Mouse (Mus musculus) heart, embryonic 12.5 days (tissue): Measurements from ENCODE around the gene Kcnq1. TPM values are rescaled to one million over a fixed set of nuclear protein-coding genes. Genes with fewer than 3 reads are reported as not detected.

Experiments
- ATAC-seq: fragments of 200-750 bp; cut with Nextera tagmentation; 2 replicates; pipeline ENCODE4 v1.8.0; 2017; ENCODE audit warnings: moderate TSS enrichment, moderate library complexity; ENCODE audit not compliant: insufficient number of reproducible peaks, low FRiP score
- H3K27ac ChIP-seq: fragments of 300-500 bp; sonication (generic); 2 replicates; pipeline ENCODE4 v1.5.1; 2016; ENCODE audit warnings: mild to moderate bottlenecking, moderate library complexity; ENCODE audit not compliant: poor library complexity, severe bottlenecking
- H3K27me3 ChIP-seq: fragments of 300-500 bp; sonication (generic); replicated peaks from 2 replicates; pipeline ENCODE4 v1.6.1; 2016; ENCODE audit warnings: mild to moderate bottlenecking, moderate library complexity
- H3K36me3 ChIP-seq: fragments of 300-500 bp; sonication (generic); 2 replicates; pipeline ENCODE4 v1.6.1; 2016; ENCODE audit warnings: mild to moderate bottlenecking, moderate library complexity
- H3K4me1 ChIP-seq: fragments of 300-500 bp; sonication (generic); replicated peaks from 2 replicates; pipeline ENCODE4 v1.6.1; 2016; ENCODE audit warnings: mild to moderate bottlenecking
- H3K4me2 ChIP-seq: fragments of 300-500 bp; sonication (generic); 2 replicates; pipeline ENCODE4 v1.6.1; 2016; ENCODE audit warnings: mild to moderate bottlenecking, moderate library complexity
- H3K4me3 ChIP-seq: fragments of 300-500 bp; sonication (generic); 2 replicates; pipeline ENCODE4 v1.5.1; 2016; ENCODE audit warnings: mild to moderate bottlenecking
- H3K9ac ChIP-seq: fragments of 300-500 bp; sonication (generic); 2 replicates; pipeline ENCODE4 v1.6.1; 2016; ENCODE audit warnings: mild to moderate bottlenecking, moderate library complexity
- H3K9me3 ChIP-seq: fragments of 300-500 bp; sonication (generic); replicated peaks from 2 replicates; pipeline ENCODE4 v1.6.1; 2016; ENCODE audit warnings: mild to moderate bottlenecking, moderate library complexity
- WGBS: fragments of 180-500 bp; shearing (Covaris S2); methylation state at CpG from one replicate; pipeline ENCODE4 v1.1.7; 2016; 5-methylcytosine and 5-hydroxymethylcytosine counted together
- polyA plus RNA-seq: library from polyadenylated mRNA; unstranded; fragments of >200 nt; fragmentation: Nextera tagmentation; extraction: Ambion mirVana; gene quantifications from 2 replicates; pipeline ENCODE4 v1.2.1, GENCODE M21; 2016

The Kcnq1 gene
- polyA plus RNA-seq, 1 experiment from 2014 or later, result 12.9 TPM

DNA sequence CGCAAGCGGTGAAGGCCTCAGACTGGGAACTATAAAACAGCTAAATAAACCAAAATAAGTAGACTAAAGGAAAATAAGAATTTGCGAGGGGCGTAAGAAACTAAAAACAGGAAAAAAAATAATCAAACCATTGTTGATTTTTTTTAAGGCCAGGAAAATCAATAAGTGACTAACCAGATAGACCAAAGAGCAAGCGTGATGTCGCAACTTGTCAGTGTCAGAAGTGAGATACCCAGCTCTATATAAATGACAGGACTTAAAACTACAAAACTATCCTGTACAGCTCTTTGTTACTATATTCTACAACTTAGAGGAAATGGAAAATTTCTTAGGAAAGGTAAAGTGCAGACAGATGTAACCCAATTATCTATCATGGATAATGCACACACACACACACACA lies 97.7 kb downstream of the Kcnq1 start:
- WGBS, result 89% methylated on average over 6 of the region's 6 CpGs
- no peak for ATAC-seq
- no peaks in the 10 kb centered on the region for H3K9me3 ChIP-seq
- H3K4me3 ChIP-seq, result no peak overlapping the region
- no peak overlapping the region for H3K9ac ChIP-seq
- H3K4me2 ChIP-seq, result no peak overlapping the region
- no peak overlapping the region for H3K27ac ChIP-seq
- no peaks in the 10 kb centered on the region for H3K27me3 ChIP-seq
- H3K36me3 ChIP-seq, result peaks cover 6% of the 10 kb centered on the region; the same call in 1 of the 2 replicates
- peaks cover 4% of the 10 kb centered on the region; the same call in 1 of the 2 replicates for H3K4me1 ChIP-seq

DNA sequence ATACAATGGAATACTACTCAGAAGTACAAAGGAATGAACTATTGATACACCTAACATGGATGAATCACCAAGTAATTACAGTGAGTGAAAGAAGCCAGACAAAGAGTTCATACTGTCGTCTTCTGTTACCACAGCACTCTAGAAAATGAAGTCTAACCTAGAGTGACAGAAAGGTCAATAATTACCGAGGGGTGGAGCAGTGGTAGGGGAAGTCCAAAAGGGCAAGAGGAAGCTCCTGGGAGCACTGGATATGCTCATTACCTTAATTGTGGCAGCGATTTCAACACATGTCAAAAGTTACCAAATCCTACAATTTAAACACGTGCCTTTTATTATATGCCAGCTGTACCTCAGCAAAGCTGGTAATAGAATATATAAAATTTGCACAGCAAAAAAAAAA lies 100.9 kb downstream of the Kcnq1 start:
- Histone ChIP-seq H3K9ac (no peak overlapping the region), H3K36me3 (peaks cover 2% of the 10 kb centered on the region; the same call in 1 of the 2 replicates), H3K4me1 (0 out of 2 replicates have a peak, but pooled peaks cover 4% of the 10 kb centered on the region), H3K9me3 (no peaks in the 10 kb centered on the region), H3K4me3 (no peak overlapping the region), H3K4me2 (no peak overlapping the region), H3K27ac (no peak overlapping the region), H3K27me3 (no peaks in the 10 kb centered on the region)
- 66% methylated on average over 4 of the region's 4 CpGs for WGBS
- no peak for ATAC-seq

DNA sequence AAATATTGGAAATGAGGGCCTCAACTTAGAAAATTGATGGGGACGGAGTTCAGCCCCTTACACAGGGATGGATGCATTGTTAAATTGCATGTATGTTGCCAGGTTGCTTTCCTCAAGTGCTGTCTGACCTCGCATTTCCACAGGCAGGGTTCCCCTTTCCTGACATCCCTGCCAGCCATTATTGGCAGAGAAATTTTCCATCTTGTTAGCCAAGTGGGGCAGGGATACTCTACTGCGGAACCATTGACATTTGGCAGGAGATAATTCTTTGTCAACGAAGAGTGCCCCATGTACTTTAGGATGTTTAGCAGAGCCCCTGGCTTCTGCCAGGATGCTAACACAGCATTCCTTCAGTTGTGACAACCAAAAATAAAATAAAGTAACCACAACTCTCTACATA lies 104.6 kb downstream of the Kcnq1 start:
- Histone ChIP-seq H3K36me3 (no peaks in the 10 kb centered on the region), H3K27me3 (no peaks in the 10 kb centered on the region), H3K4me3 (no peak overlapping the region), H3K9ac (no peak overlapping the region), H3K4me1 (0 out of 2 replicates have a peak, but pooled peaks cover 4% of the 10 kb centered on the region), H3K27ac (no peak overlapping the region), H3K9me3 (no peaks in the 10 kb centered on the region), H3K4me2 (no peak overlapping the region)
- WGBS, result 59% methylated on average over 4 of the region's 4 CpGs
- ATAC-seq, result no peak

DNA sequence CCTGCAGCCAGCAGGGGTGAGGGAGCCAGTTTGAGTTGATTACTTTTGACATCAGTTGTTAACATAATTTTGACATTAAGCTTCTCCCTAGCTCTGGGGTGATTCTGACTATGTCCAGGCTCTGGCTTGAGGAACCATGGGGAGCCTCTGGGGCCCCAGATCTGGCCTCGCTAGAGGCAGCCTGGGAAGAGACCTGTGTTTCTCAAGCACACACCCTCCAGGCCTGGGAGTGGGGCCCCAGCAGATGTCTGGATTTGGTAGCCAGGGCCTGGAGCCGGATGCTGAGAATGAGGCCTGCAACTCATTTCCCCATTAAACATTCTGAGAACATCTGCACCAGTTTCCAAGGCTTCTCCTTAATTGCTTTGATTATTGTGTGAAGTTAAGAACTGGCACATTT lies 145.0 kb downstream of the Kcnq1 start:
- WGBS, result 69% methylated on average over 2 of the region's 2 CpGs

DNA sequence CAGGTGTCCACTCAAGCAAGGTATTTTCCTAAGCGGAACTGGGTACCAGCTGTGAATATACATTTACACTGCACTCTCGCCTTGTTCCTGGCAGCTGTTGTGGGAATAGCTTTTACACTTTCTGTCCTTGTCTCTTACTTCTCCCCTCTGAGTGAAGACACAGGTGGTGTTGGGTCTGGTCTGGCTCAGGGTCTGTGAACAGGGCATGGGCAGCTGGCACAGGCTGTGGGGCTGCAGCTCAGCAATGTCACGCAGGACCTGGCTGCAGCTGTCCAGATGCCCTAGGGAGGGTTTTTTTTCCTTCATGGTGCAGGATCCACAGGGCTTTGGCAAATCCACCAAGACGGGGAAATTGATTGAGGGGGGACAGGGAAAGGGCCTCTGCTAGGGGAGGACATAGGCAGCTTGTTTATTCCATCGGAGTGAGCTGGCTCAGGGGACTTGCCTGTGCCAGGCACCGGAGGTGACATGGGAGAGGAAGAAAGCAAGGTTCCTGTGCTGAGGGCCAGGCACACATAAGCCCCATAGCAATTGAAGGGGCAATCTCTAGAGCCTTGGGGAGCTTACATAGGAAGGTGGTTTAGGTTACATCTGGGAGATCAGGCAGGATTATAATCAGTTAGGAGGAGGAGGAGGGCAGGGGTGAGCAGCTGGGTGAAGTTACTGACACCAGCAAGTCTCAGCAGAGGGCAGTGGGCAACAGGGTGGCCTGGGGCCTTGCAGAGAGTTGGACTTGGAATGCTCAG lies 147.1 kb downstream of the Kcnq1 start:
- no peak overlapping the region for H3K4me2 ChIP-seq
- ATAC-seq, result no peak
- H3K9ac ChIP-seq, result no peak overlapping the region
- H3K4me1 ChIP-seq, result peaks cover 25% of the 10 kb centered on the region
- no peaks in the 10 kb centered on the region for H3K27me3 ChIP-seq
- peaks cover 10% of the 10 kb centered on the region for H3K9me3 ChIP-seq
- H3K4me3 ChIP-seq, result no peak overlapping the region
- H3K27ac ChIP-seq, result no peak overlapping the region
- WGBS, result 87% methylated on average over 6 of the region's 6 CpGs
- peaks cover 31% of the 10 kb centered on the region for H3K36me3 ChIP-seq

More for the DNA sequence above, 145.0 kb downstream of the Kcnq1 start:
- no peak for ATAC-seq
- no peak overlapping the region for H3K4me2 ChIP-seq
- no peak overlapping the region for H3K9ac ChIP-seq
- H3K27ac ChIP-seq, result no peak overlapping the region
- peaks cover 10% of the 10 kb centered on the region for H3K9me3 ChIP-seq
- no peaks in the 10 kb centered on the region for H3K27me3 ChIP-seq
- peaks cover 31% of the 10 kb centered on the region for H3K36me3 ChIP-seq
- no peak overlapping the region for H3K4me3 ChIP-seq
- peaks cover 25% of the 10 kb centered on the region for H3K4me1 ChIP-seq

DNA sequence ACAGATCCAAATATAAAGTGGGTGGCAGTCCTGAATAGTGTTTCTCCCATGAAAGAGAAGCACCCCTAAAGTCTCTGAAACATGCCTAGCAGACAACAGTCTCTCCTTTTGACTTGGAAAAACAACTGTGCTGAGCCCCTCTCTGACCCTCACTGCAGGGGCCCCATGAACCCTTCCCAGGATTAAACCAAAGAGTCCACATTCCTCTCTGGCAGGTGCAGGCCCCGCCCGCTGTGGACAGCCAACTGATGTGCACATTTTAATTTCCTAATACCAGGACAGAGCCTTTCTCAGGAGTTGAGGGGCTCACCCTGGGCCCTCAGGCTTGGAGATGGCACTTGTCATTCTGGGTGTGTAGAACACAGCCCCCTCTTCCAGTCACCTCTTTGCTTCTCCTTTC lies 148.7 kb downstream of the Kcnq1 start:
- H3K4me1 ChIP-seq, result peaks cover 25% of the 10 kb centered on the region
- H3K36me3 ChIP-seq, result peaks cover 26% of the 10 kb centered on the region
- no peak overlapping the region for H3K4me2 ChIP-seq
- H3K9ac ChIP-seq, result no peak overlapping the region
- WGBS, result 89% methylated on average over 2 of the region's 2 CpGs
- no peak overlapping the region for H3K27ac ChIP-seq
- peaks cover 10% of the 10 kb centered on the region for H3K9me3 ChIP-seq
- H3K27me3 ChIP-seq, result no peaks in the 10 kb centered on the region
- H3K4me3 ChIP-seq, result no peak overlapping the region
- no peak for ATAC-seq

DNA sequence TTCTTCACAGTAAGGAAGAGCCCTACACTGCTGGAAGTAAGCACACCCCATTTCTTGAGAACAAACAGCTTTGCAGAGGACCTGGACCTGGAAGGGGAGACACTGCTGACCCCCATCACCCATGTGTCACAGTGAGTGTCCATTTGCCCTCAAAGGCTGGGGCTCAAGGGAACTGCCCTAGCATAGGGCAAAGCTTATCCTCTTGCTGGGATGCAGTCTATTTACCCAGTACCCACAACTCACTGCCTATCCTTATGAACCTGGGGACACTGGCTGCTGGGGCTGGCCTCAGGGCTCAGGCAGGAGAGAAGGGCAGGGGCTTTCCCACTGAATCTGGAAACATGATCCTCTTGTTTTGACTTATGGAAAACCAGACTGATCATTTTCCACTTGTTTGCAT lies 155.1 kb downstream of the Kcnq1 start:
- no peak overlapping the region for H3K4me3 ChIP-seq
- peaks cover 50% of the 10 kb centered on the region for H3K4me1 ChIP-seq
- H3K27ac ChIP-seq, result no peak overlapping the region
- no peaks in the 10 kb centered on the region for H3K9me3 ChIP-seq
- no peak overlapping the region for H3K9ac ChIP-seq
- no peak for ATAC-seq
- H3K4me2 ChIP-seq, result no peak overlapping the region
- no peaks in the 10 kb centered on the region for H3K36me3 ChIP-seq
- no peaks in the 10 kb centered on the region for H3K27me3 ChIP-seq

DNA sequence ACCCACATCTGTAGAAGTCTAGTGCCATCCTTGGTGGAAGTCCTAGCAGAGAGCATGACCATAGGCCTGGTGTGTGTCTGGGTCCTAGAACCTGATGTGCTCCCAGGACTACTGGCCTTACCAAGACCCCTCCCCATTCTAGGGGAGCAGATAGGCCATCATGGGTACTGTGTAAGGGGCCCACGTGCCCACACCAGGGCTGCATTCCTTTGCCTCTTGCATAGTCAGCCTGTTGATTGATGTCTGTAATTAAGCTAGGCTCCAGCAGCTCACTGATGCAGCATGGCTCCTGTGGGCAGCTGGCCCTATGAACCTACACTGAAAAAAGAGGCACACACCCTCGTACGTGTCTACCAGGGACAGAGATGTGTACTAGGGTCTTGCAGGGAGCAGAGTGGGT lies 157.4 kb downstream of the Kcnq1 start:
- Histone ChIP-seq H3K9me3 (no peaks in the 10 kb centered on the region), H3K9ac (no peak overlapping the region), H3K4me2 (no peak overlapping the region), H3K4me3 (no peak overlapping the region), H3K27me3 (no peaks in the 10 kb centered on the region), H3K27ac (no peak overlapping the region), H3K4me1 (peaks cover 72% of the 10 kb centered on the region), H3K36me3 (no peaks in the 10 kb centered on the region)
- ATAC-seq, result no peak
- 49% methylated on average over 3 of the region's 3 CpGs for WGBS

DNA sequence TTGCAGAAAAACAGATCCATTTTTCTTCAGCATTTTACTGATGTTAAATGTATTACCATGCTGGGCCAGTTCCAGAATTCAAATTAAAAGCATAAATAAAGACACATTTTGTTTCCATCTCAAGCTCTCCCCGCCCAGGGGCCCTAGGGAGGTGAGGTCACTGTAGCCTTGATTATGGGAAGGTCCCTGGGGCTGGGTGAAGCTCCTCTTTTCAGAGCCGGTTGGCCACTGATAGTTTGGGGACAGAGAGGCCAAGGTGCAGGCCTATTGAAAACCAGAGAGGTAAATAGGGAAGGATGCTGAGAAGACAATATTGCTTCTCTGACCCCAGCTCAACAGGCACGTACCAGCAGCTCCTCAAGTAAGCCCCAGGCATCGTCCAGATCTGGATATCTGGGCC lies 157.8 kb downstream of the Kcnq1 start:
- Histone ChIP-seq H3K27me3 (no peaks in the 10 kb centered on the region), H3K27ac (no peak overlapping the region), H3K4me3 (no peak overlapping the region), H3K9ac (no peak overlapping the region), H3K4me2 (no peak overlapping the region), H3K36me3 (no peaks in the 10 kb centered on the region), H3K4me1 (peaks cover 76% of the 10 kb centered on the region), H3K9me3 (no peaks in the 10 kb centered on the region)
- WGBS, result 81% methylated on average over 4 of the region's 4 CpGs
- ATAC-seq, result no peak

DNA sequence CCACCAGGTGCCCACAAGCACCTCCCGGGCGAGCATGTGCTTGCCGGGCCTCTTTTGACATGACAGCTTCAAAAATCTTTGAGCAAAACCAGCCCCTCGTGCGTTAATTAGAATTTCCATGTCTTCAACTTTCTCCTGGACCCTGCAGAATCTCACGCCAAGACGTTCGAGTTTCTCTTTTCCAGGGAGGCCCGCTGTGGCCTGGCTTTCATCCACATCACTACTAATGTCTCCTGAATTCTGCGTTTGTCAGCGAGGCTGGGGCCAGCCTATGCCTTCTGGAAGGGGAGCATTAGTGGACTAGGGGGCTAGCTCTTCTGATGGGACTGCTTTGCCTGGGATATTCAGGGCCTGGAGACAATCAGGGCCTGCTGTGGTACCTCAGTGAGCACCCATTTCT lies 159.2 kb downstream of the Kcnq1 start:
- no peak for ATAC-seq
- Histone ChIP-seq H3K4me1 (peaks cover 81% of the 10 kb centered on the region), H3K9ac (no peak overlapping the region), H3K27ac (0 out of 2 replicates have a peak overlapping the region, but pooled peaks have one; percentile 7), H3K9me3 (no peaks in the 10 kb centered on the region), H3K4me3 (no peak overlapping the region), H3K36me3 (peaks cover 3% of the 10 kb centered on the region; the same call in 1 of the 2 replicates), H3K27me3 (no peaks in the 10 kb centered on the region), H3K4me2 (no peak overlapping the region)
- 49% methylated on average over 11 of the region's 11 CpGs for WGBS

DNA sequence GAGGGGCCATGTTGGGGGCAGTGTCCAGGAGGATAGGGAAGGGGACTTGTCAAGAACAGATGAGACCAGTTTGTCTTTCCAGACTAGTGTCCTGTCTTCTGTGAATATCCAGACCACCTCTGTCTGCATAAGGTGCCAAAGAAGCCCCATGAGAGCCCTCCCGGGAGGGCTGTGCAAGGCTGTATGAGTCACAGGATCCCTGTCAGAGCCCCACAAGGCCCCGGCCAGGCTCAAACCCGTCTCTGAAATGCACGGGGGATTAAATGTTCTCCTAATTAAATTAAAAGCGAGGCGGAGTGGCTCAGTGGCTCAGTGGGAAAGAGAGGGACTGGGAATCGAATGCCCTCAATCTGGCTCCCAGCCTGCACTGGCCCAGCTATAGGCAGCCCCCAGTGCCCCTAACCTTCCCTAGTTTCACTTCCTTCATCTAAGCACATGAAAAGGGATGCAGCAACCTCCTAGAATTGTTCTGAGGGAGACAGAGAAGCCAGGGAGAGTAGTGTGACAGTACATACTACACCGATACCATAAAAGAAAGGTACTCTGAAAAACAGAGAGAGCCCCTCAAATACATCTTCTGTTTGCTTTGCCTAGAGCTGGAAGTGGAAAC lies 159.8 kb downstream of the Kcnq1 start:
- Histone ChIP-seq H3K27ac (0 out of 2 replicates have a peak overlapping the region, but pooled peaks have one; percentile 7), H3K4me1 (peaks cover 78% of the 10 kb centered on the region), H3K9ac (no peak overlapping the region), H3K4me3 (no peak overlapping the region), H3K36me3 (peaks cover 3% of the 10 kb centered on the region; the same call in 1 of the 2 replicates), H3K9me3 (no peaks in the 10 kb centered on the region), H3K27me3 (no peaks in the 10 kb centered on the region), H3K4me2 (0 out of 2 replicates have a peak overlapping the region, but pooled peaks have one; percentile 8)
- ATAC-seq, result no peak
- WGBS, result 71% methylated on average over 8 of the region's 8 CpGs
